Mouse (Mus musculus): Measurements from ENCODE around the gene Itih2. TPM values are rescaled to one million over a fixed set of nuclear protein-coding genes. Genes with fewer than 3 reads are reported as not detected.

The Itih2 gene
- polyA plus RNA-seq, 1 experiment: 0.02 TPM

DNA sequence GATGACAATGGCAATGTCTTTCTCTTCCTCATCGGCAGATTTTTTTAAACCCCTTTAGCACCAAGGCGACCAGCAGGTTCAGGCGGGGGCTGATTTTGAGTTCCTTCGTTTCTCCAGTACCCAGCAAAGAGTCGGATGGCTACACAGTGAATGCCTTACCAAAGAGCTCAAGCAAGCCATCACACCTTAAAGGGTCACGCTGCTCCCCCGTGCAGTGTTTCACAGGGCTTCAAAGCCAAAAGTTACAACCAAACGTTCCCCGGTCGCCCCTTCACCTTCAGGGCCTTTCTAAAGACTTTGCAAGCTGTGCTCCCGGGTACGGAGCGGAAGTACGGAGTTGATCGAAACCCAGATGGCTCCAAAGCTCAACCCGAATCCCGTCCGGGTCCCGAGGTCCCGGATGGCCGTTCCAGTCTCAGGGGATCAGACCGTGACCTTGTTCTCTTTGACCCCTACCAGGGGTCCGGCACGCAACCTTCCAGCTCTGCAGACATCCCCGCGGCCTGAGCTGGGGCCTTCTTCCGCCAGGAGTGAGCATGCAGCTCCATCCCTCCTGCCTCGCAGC is 51.4 kb downstream of the Itih2 start:
- Histone ChIP-seq H3K79me2 (ENCODE audit: control insufficient read depth, insufficient read depth) (peaks cover 94% of the 10 kb centered on the region), H3K4me3 (peak overlapping the region; percentile 87), H3K4me2 (ENCODE audit: low read depth) (peak overlapping the region; percentile 95), H3K36me3 (ENCODE audit: control insufficient read depth, insufficient read depth) (no peaks in the 10 kb centered on the region), H3K27me3 (ENCODE audit: control insufficient read depth, insufficient read depth, insufficient read length) (no peaks in the 10 kb centered on the region), H3ac (ENCODE audit: control insufficient read depth, insufficient read length) (peak overlapping the region; percentile 40)
- TF ChIP-seq MAX (IDR thresholded peaks at IDR 0.05; ENCODE audit: low read depth): no peak
- TF ChIP-seq POLR2A (IDR thresholded peaks at IDR 0.05; ENCODE audit: insufficient read length, low read depth): no peak

DNA sequence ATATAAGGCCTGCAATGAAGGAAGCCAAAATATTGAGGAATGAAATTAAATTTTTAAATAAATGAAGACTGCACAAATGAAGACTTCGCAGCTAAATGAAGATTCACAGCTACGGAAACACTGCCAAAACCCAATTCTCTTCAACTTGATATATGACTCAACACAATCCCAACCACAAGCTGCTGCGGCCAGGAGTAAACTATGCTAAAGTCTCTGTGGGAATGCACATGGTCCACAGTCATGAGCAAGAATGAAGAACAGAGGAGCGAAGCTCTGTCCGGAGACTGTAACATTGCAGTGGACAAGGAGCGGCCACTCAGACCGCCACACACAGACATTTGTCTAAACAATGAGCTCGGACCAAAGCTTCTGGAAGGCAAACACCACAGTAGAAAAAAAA is 54.5 kb downstream of the Itih2 start:
- H3K36me3 ChIP-seq (ENCODE audit: control insufficient read depth, insufficient read depth): peaks cover 6% of the 10 kb centered on the region
- no peak overlapping the region for H3ac ChIP-seq (ENCODE audit: control insufficient read depth, insufficient read length)
- H3K79me2 ChIP-seq (ENCODE audit: control insufficient read depth, insufficient read depth): peaks cover 97% of the 10 kb centered on the region
- H3K4me2 ChIP-seq (ENCODE audit: low read depth): peak overlapping the region; percentile 95
- H3K4me3 ChIP-seq: peak overlapping the region; percentile 8
- TF ChIP-seq MAX (IDR thresholded peaks at IDR 0.05; ENCODE audit: low read depth) (peak; percentile 68), POLR2AphosphoS2 (IDR thresholded peaks at IDR 0.05; ENCODE audit: insufficient read length, low read depth) (no peak)
- H3K27me3 ChIP-seq (ENCODE audit: control insufficient read depth, insufficient read depth, insufficient read length): no peaks in the 10 kb centered on the region

DNA sequence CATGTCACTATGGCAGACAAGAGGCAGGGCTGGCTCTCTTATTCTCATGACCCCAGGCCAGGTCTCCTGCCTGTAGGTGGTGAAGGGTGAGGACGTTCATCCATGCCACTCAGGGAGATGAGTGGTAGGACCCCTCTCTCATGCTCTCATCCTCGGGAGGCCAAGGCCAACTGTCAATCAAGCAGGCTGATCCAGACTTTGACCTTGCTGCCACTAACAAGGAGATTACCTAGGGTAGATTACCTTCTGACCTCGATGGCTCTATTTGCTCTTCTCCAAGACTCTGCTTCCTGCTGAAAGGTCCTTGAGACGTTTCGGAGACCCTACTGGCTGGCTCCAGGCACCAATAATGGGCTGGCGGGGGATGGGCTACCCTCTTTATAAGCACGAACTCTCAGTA is 56.7 kb downstream of the Itih2 start:
- no peak for TF ChIP-seq MAX (IDR thresholded peaks at IDR 0.05; ENCODE audit: low read depth)
- TF ChIP-seq TCF12 (IDR thresholded peaks at IDR 0.05; ENCODE audit: insufficient read depth, poor library complexity, severe bottlenecking): no peak
- TF ChIP-seq REST (IDR thresholded peaks at IDR 0.05; ENCODE audit: insufficient read depth, insufficient read length): no peak
- TF ChIP-seq POLR2A (IDR thresholded peaks at IDR 0.05; ENCODE audit: insufficient read length, low read depth): no peak
- no peak for TF ChIP-seq MYOD1 (IDR thresholded peaks at IDR 0.05; ENCODE audit: control insufficient read depth in 1 of 3, insufficient read length in 2 of 3, low read depth in 2 of 3)
- no peak for TF ChIP-seq TCF3 (IDR thresholded peaks at IDR 0.05; ENCODE audit: insufficient read length, low read depth)
- TF ChIP-seq POLR2AphosphoS2 (IDR thresholded peaks at IDR 0.05; ENCODE audit: insufficient read length, low read depth): no peak
- TF ChIP-seq E2F4 (IDR thresholded peaks at IDR 0.05; ENCODE audit: insufficient read depth): no peak
- TF ChIP-seq SRF (IDR thresholded peaks at IDR 0.05; ENCODE audit: control insufficient read depth, insufficient read length, low read depth): no peak
- no peak for TF ChIP-seq MYOG (IDR thresholded peaks at IDR 0.05; ENCODE audit: control insufficient read depth in 1 of 3, insufficient read depth in 1 of 3, insufficient read length in 2 of 3, low read depth in 2 of 3)
- no peak for TF ChIP-seq CEBPB (IDR thresholded peaks at IDR 0.05; ENCODE audit: insufficient read depth, poor library complexity, severe bottlenecking)
- TF ChIP-seq USF1 (IDR thresholded peaks at IDR 0.05; ENCODE audit: low read depth): no peak
- Histone ChIP-seq H3K4me3 (no peak overlapping the region), H3K36me3 (ENCODE audit: control insufficient read depth, insufficient read depth) (peaks cover 6% of the 10 kb centered on the region), H3K27me3 (ENCODE audit: control insufficient read depth, insufficient read depth, insufficient read length) (no peaks in the 10 kb centered on the region), H3K79me2 (ENCODE audit: control insufficient read depth, insufficient read depth) (peaks cover 100% of the 10 kb centered on the region), H3ac (ENCODE audit: control insufficient read depth, insufficient read length) (no peak overlapping the region), H3K4me2 (ENCODE audit: low read depth) (no peak overlapping the region)

DNA sequence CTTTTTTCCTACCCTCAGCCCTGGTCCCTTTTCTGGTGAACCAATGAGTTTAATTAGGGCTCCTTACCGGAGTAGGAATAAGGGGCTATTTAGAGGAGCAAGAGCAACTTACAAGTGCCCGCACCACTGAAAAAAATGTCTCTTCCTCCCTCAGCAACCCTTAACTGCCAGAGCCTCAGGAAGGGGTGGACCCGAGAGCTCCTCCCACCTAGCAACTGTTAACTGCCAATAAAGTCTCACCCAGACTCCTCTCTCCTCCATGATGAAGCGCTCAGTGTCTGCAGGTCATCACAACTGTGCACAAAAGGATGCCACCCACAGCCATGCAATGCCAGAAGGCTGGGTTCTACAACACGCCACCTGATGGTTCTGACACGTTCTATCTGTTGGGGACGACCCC is 59.4 kb downstream of the Itih2 start:
- H3ac ChIP-seq (ENCODE audit: control insufficient read depth, insufficient read length): no peak overlapping the region
- peaks cover 27% of the 10 kb centered on the region for H3K36me3 ChIP-seq (ENCODE audit: control insufficient read depth, insufficient read depth)

DNA sequence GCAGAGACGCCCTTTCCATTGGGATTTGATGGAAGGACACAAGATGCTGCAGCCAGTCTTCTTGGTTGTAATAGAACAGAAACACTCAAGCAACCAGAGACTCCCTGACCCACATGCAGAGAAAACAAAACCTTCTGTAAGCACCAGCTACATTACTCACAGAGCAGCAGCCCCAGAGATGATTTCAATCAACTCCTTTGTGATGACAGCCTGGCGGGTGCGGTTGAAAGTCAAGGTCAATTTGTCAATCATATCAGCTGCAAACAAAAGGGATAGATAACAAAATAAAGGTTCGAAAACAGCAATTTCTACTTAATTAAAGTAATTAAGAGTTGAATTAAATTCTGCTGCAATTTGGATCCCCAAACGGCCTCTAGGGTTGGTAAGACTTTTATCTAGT is 72.4 kb downstream of the Itih2 start:
- no peaks in the 10 kb centered on the region for H3K79me2 ChIP-seq (ENCODE audit: control insufficient read depth, insufficient read depth)
- H3K27me3 ChIP-seq (ENCODE audit: control insufficient read depth, insufficient read depth, insufficient read length): no peaks in the 10 kb centered on the region
- no peak overlapping the region for H3ac ChIP-seq (ENCODE audit: control insufficient read depth, insufficient read length)
- H3K36me3 ChIP-seq (ENCODE audit: control insufficient read depth, insufficient read depth): peaks cover 79% of the 10 kb centered on the region
- no peak overlapping the region for H3K4me3 ChIP-seq
- H3K4me2 ChIP-seq (ENCODE audit: low read depth): no peak overlapping the region
- TF ChIP-seq POLR2AphosphoS2 (IDR thresholded peaks at IDR 0.05; ENCODE audit: insufficient read length, low read depth) (no peak), MYOG (IDR thresholded peaks at IDR 0.05; ENCODE audit: control insufficient read depth in 1 of 3, insufficient read depth in 1 of 3, insufficient read length in 2 of 3, low read depth in 2 of 3) (no peak), MAX (IDR thresholded peaks at IDR 0.05; ENCODE audit: low read depth) (no peak), POLR2A (IDR thresholded peaks at IDR 0.05; ENCODE audit: insufficient read length, low read depth) (no peak), MYOD1 (IDR thresholded peaks at IDR 0.05; ENCODE audit: control insufficient read depth in 1 of 3, insufficient read length in 2 of 3, low read depth in 2 of 3) (no peak), CEBPB (IDR thresholded peaks at IDR 0.05; ENCODE audit: insufficient read depth, poor library complexity, severe bottlenecking) (no peak), TCF12 (IDR thresholded peaks at IDR 0.05; ENCODE audit: insufficient read depth, poor library complexity, severe bottlenecking) (no peak), REST (IDR thresholded peaks at IDR 0.05; ENCODE audit: insufficient read depth, insufficient read length) (no peak), SRF (IDR thresholded peaks at IDR 0.05; ENCODE audit: control insufficient read depth, insufficient read length, low read depth) (no peak), E2F4 (IDR thresholded peaks at IDR 0.05; ENCODE audit: insufficient read depth) (no peak)

More for the DNA sequence above, 59.4 kb downstream of the Itih2 start:
- Histone ChIP-seq H3K4me3 (no peak overlapping the region), H3K79me2 (ENCODE audit: control insufficient read depth, insufficient read depth) (peaks cover 86% of the 10 kb centered on the region), H3K4me2 (ENCODE audit: low read depth) (no peak overlapping the region), H3K27me3 (ENCODE audit: control insufficient read depth, insufficient read depth, insufficient read length) (no peaks in the 10 kb centered on the region)
- TF ChIP-seq POLR2A (IDR thresholded peaks at IDR 0.05; ENCODE audit: insufficient read length, low read depth): no peak
- no peak for TF ChIP-seq POLR2AphosphoS2 (IDR thresholded peaks at IDR 0.05; ENCODE audit: insufficient read length, low read depth)
- TF ChIP-seq E2F4 (IDR thresholded peaks at IDR 0.05; ENCODE audit: insufficient read depth): no peak
- TF ChIP-seq MAX (IDR thresholded peaks at IDR 0.05; ENCODE audit: low read depth): no peak
- TF ChIP-seq SRF (IDR thresholded peaks at IDR 0.05; ENCODE audit: control insufficient read depth, insufficient read length, low read depth): no peak
- no peak for TF ChIP-seq CEBPB (IDR thresholded peaks at IDR 0.05; ENCODE audit: insufficient read depth, poor library complexity, severe bottlenecking)
- TF ChIP-seq TCF3 (IDR thresholded peaks at IDR 0.05; ENCODE audit: insufficient read length, low read depth): no peak
- TF ChIP-seq USF1 (IDR thresholded peaks at IDR 0.05; ENCODE audit: low read depth): no peak
- no peak for TF ChIP-seq MYOD1 (IDR thresholded peaks at IDR 0.05; ENCODE audit: control insufficient read depth in 1 of 3, insufficient read length in 2 of 3, low read depth in 2 of 3)
- no peak for TF ChIP-seq MYOG (IDR thresholded peaks at IDR 0.05; ENCODE audit: control insufficient read depth in 1 of 3, insufficient read depth in 1 of 3, insufficient read length in 2 of 3, low read depth in 2 of 3)
- TF ChIP-seq REST (IDR thresholded peaks at IDR 0.05; ENCODE audit: insufficient read depth, insufficient read length): no peak
- no peak for TF ChIP-seq TCF12 (IDR thresholded peaks at IDR 0.05; ENCODE audit: insufficient read depth, poor library complexity, severe bottlenecking)

Measured in myocyte (in vitro differentiated cells).